Mouse (Mus musculus): ENCODE results near the gene Ccdc142.

Ccdc142 gene

DNA sequence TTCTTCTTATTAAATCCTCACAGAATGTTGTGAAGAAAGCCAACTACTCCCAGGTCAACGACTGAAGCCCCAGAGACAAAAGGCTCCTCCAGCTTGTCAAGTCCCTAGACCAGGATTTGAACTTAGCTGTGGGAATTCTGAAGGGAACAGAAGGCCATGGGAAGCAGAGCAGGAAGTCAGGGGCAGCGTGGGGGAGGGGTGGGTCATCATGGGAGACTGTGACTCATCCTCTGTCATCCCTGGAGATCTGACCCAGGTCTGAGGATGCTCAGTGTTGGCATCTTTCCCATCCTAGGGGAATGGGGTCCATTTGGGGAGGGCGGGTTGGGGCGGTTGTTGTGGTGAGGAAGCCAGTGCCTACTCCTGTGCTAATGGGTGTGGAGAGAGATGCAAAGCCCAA, 40.2 kb downstream of the Ccdc142 start:
- no peak for DNase-seq (ENCODE audit: low spot score)

DNA sequence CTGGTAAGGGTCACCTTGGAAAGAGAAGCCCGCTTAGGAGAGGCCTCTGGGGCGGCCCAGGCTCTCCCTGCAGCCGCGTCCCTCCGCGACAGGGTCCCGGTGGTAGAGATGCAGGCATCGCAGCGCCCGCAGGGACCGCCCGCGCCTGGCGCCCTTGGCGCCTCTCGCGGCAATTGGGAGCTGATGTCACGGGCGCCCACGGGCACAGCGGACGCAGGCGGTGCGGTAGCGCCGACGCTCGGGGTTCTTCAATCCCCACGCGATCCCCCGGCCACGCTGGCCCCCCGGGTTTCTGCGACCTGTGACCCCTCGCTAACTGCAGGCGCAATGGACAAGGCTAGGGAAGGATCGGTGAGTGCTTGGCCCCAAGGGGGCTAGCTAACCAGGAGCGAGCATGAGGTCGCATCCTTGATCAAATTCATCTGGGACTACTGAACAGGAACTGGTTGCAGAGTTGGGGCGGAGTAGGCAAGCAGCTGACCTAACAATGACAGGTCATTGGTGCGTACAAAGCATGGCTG, 40.9 kb downstream of the Ccdc142 start:
- DNase-seq (ENCODE audit: low spot score): peak; percentile 74

DNA sequence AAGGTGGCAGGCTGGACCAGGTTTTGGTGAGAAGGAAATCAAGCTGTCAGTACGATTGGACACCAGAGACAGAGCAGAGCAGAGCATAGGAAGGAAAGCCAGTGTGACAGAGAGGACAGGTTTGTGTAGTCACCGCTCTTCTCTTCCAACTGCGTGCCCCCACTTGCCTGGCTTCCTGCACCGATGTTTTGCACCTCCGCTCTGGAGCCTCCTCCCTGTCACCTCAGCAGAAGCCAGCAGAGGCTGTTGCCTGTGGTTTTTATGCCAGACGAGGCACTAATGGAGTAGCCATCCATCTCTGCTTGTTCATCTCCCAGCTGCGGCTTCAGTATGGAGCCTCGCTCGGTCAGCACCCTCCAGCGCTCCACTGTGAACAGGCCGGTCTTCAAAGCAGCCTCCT, 41.5 kb downstream of the Ccdc142 start:
- no peak for DNase-seq (ENCODE audit: low spot score)

DNA sequence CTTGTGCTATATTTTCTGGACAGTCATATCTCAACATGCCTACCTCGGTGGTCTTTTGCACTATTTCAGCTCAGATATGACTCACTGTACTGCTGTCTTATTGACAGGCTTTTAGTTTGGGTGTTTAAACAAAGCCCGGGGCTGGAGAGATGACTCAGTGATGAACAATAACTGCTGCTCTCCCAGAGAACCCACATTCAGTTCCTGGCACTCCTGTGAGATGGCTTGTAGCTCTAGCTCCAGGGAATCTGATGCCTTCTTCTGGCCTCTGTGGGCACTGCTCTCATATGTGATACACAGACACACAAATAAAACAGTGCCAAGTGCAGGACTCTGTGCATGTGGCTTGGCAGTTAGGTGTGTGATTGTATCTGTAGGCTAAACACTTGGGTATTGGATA, 43.8 kb downstream of the Ccdc142 start:
- DNase-seq (ENCODE audit: low spot score): no peak

DNA sequence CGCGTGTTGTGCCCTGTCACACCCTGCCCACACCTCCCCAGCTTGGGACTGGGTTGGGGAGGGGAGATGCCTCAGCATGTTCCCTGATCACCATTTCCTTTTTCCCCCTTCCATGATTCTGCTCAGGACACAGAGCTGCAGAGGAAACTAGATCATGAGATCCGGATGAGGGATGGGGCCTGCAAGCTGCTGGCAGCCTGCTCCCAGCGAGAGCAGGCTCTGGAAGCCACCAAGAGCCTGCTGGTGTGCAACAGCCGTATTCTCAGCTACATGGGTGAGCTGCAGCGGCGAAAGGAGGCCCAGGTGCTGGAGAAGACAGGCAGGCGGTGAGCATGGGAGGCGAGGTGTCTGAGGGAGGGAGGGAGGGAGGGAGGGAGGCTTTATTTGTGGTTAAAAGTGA, 44.4 kb downstream of the Ccdc142 start:
- no peak for DNase-seq (ENCODE audit: low spot score)

DNA sequence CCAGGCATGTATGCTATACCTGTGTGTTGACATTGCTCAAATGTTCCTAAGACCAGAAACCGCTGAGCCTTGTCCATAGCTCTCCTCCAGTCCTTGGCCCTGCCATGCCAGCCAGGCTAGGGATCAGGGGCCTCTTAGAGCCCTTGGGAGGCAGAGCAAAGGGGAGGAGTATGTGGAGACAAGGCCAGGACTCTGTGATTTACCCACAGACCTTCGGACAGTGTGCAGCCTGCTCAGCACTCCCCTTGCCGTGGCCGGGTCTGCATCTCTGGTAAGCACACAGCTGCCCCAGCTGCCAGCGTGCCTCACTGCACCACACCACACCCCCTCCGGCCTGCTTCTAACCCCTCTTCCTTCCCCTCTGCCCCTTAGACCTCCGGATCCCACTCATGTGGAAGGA, 45.9 kb downstream of the Ccdc142 start:
- DNase-seq (ENCODE audit: low spot score): no peak

DNA sequence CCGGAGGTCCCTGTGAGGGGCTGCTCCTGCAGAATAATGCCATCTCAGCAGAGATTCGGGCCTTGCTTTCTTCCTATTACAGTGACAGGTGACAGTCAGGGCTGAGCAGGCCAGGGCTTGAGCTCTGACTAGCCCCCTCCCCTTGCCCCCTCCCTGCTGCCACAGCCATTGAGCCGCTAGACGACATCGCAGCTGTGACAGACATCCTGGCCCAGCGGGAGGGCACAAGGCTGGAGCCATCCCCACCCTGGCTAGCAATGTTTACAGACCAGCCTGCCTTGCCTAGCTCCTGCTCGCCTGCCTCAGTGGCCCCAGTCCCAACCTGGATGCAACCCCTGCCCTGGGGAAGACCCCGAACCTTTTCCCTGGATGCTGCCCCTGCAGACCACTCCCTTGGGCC, 50.3 kb downstream of the Ccdc142 start:
- no peak for DNase-seq (ENCODE audit: low spot score)

DNA sequence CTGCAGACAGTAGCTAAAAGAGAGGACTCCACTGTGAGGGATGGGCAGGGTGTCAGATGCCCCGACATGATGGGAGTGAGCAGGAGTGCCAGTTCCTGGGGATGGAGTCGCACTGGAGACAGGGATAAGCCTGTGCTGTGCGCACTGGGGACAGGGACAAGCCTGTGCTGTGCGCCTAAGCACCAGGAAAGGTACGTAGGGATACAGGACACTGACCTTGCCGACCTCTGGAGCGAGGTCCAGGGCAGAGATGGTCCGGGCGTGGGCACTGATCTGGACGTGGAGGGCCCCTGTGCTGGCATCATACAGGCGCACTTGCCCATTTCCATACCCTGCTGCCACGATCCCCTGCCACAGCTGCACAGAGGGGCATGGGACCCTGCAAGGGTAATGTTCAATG, 51.6 kb downstream of the Ccdc142 start:
- no peak for DNase-seq (ENCODE audit: low spot score)

DNA sequence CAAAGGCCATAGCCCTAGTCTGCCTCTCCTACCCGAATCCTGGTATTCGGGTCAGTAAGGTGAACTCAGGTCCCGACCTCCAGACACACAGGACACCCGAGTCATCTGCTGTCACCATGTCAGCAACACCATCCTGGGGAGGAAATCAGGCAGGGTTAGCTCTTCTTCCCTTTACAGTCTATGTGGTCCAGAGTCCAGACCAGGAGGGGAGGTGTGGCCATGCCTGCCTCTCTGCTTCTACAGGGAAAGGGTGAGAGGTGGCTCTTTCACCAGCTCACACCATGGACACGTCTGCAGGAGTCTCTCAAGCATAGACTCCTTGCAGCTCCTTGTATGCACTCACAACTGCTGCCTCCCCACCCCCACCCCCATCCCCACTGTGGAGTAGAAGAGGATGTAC, 52.1 kb downstream of the Ccdc142 start:
- no peak for DNase-seq (ENCODE audit: low spot score)

DNA sequence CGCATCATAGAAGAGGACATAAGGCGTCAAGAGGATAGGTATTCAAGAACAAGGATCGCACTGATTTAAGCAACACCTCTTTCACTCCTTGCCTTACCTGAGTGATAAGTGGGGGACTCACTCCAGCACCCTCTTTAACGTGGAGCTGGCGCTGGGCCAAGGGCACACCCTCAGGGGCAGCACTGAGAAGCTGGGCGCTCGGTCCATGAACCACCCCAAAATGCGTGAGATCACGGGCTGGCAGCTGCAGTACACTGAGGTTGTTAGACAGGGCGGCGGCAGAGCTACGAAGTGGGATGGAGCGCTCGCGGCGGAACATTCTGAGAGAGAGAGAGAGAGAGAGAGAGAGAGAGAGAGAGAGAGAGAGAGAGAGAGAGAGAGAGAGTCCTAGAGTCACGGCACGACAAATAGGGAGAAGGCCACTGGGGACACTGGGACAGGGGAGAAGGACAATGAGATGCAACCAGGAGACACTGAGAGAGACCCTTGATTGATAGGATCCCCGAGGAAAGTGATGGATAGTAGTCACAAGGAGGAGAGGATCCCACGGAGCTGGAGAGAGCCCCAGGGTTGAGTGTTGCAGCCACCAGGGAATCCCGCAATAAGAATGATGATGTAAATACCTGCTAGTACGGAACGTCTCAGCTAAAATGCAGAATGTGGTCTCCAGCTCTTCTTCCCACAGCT, 54.3 kb downstream of the Ccdc142 start:
- DNase-seq (ENCODE audit: low spot score): no peak

DNA sequence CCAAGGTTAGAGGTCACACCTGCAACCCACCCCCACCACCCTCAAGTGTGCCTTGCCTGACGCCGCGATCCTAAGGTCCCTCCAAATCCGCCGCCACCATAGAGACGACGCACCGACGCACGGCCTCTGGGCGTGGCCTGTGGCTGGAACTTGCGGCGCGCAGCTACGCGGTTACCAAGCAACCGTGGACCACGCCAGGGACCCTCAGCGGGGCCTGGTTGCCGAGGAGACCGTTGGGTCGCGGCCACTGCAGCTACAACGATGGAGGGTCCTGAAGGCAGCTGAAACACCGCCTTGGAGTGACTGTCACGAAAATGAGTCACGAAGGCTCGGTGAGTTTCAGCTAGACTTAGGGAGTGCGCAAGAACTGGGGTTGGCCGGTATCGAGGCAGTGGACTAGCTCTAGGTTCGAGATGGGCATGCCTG, 54.9 kb downstream of the Ccdc142 start, which contains the start of the genes Wdr54 and 1700003E16Rik:
TSS of gene Wdr54 (minus strand) at position 139 of the 426 bp plus-strand sequence.
TSS of gene 1700003E16Rik (plus strand) at position 146 of the 426 bp plus-strand sequence.
- peak; percentile 76 for DNase-seq (ENCODE audit: low spot score)
